Mouse (Mus musculus): ENCODE results near the gene Rcc1l. TPM values are rescaled to one million over a fixed set of nuclear protein-coding genes. Genes with fewer than 3 reads are reported as not detected.

Rcc1l gene
- polyA plus RNA-seq, 1 experiment = 16.1 TPM

- H3K27ac ChIP-seq (ENCODE audit: insufficient read depth, low read length) = no peak overlapping the region
- no peak overlapping the region for H3K4me3 ChIP-seq (ENCODE audit: low read depth, low read length)
- H3K27me3 ChIP-seq (ENCODE audit: control insufficient read depth, insufficient read depth, low read length, poor library complexity, severe bottlenecking) = no peaks in the 10 kb centered on the region
- no peak overlapping the region for H3K9ac ChIP-seq (ENCODE audit: low read depth, poor library complexity, severe bottlenecking)
- H3K36me3 ChIP-seq (ENCODE audit: control insufficient read depth, insufficient read depth, low read length, poor library complexity, severe bottlenecking) = no peaks in the 10 kb centered on the region
- no peaks in the 10 kb centered on the region for H3K9me3 ChIP-seq (replicated peaks; ENCODE audit: control insufficient read depth, insufficient read depth, low read length, poor library complexity, severe bottlenecking)
- no peaks in the 10 kb centered on the region for H3K4me1 ChIP-seq (ENCODE audit: control insufficient read depth, insufficient read depth, low read length)
- TF ChIP-seq POLR2A (IDR thresholded peaks at IDR 0.05; ENCODE audit: insufficient read depth, low read length) = no peak
- peak; percentile 53; the same call in 1 of the 2 replicates for TF ChIP-seq EP300 (IDR thresholded peaks at IDR 0.05; ENCODE audit: insufficient read depth, low read depth, low read length)
- TF ChIP-seq CTCF (IDR thresholded peaks at IDR 0.05; ENCODE audit: low read depth, low read length) = peak; percentile 98
Measured at GRCm38 (mm10) chr5:134186961-134187731, 10.6 kb upstream of the Rcc1l start.

GRCm38 (mm10) chr5:134186059-134186458 is 9.5 kb upstream of the Rcc1l start:
- Histone ChIP-seq H3K36me3 (ENCODE audit: control insufficient read depth, insufficient read depth, low read length, poor library complexity, severe bottlenecking) (no peaks in the 10 kb centered on the region), H3K27ac (ENCODE audit: insufficient read depth, low read length) (no peak overlapping the region), H3K9ac (ENCODE audit: low read depth, poor library complexity, severe bottlenecking) (no peak overlapping the region), H3K4me1 (ENCODE audit: control insufficient read depth, insufficient read depth, low read length) (no peaks in the 10 kb centered on the region), H3K9me3 (replicated peaks; ENCODE audit: control insufficient read depth, insufficient read depth, low read length, poor library complexity, severe bottlenecking) (no peaks in the 10 kb centered on the region), H3K27me3 (ENCODE audit: control insufficient read depth, insufficient read depth, low read length, poor library complexity, severe bottlenecking) (no peaks in the 10 kb centered on the region), H3K4me3 (ENCODE audit: low read depth, low read length) (no peak overlapping the region)
- TF ChIP-seq POLR2A (IDR thresholded peaks at IDR 0.05; ENCODE audit: insufficient read depth, low read length) (no peak), CTCF (IDR thresholded peaks at IDR 0.05; ENCODE audit: low read depth, low read length) (no peak), EP300 (IDR thresholded peaks at IDR 0.05; ENCODE audit: insufficient read depth, low read depth, low read length) (no peak)

GRCm38 (mm10) chr5:134183880-134184808 is 7.6 kb upstream of the Rcc1l start, which contains the start of gene Gtf2ird2:
Gene Gtf2ird2, plus strand, starts transcription at chr5:134184019.
- H3K27me3 ChIP-seq (ENCODE audit: control insufficient read depth, insufficient read depth, low read length, poor library complexity, severe bottlenecking) = no peaks in the 10 kb centered on the region
- H3K4me1 ChIP-seq (ENCODE audit: control insufficient read depth, insufficient read depth, low read length) = no peaks in the 10 kb centered on the region
- H3K4me3 ChIP-seq (ENCODE audit: low read depth, low read length) = peak within 1 kb of the TSS; percentile 84
- peak within 1 kb of the TSS; percentile 78 for H3K27ac ChIP-seq (ENCODE audit: insufficient read depth, low read length)
- H3K36me3 ChIP-seq (ENCODE audit: control insufficient read depth, insufficient read depth, low read length, poor library complexity, severe bottlenecking) = no peaks in the 10 kb centered on the region
- H3K9me3 ChIP-seq (replicated peaks; ENCODE audit: control insufficient read depth, insufficient read depth, low read length, poor library complexity, severe bottlenecking) = no peaks in the 10 kb centered on the region
- peak within 1 kb of the TSS; percentile 92 for H3K9ac ChIP-seq (ENCODE audit: low read depth, poor library complexity, severe bottlenecking)
- TF ChIP-seq CTCF (IDR thresholded peaks at IDR 0.05; ENCODE audit: low read depth, low read length) (no peak), POLR2A (IDR thresholded peaks at IDR 0.05; ENCODE audit: insufficient read depth, low read length) (peak; percentile 48)

- H3K27ac ChIP-seq (ENCODE audit: insufficient read depth, low read length) = peak overlapping the region; percentile 78
- TF ChIP-seq CTCF (IDR thresholded peaks at IDR 0.05; ENCODE audit: low read depth, low read length) (no peak), EP300 (IDR thresholded peaks at IDR 0.05; ENCODE audit: insufficient read depth, low read depth, low read length) (no peak), POLR2A (IDR thresholded peaks at IDR 0.05; ENCODE audit: insufficient read depth, low read length) (no peak)
Measured at GRCm38 (mm10) chr5:134183162-134183561, 6.6 kb upstream of the Rcc1l start.

GRCm38 (mm10) chr5:134182735-134183134 is 6.2 kb upstream of the Rcc1l start:
- Histone ChIP-seq H3K27ac (ENCODE audit: insufficient read depth, low read length) (peak overlapping the region; percentile 41), H3K4me3 (ENCODE audit: low read depth, low read length) (peak overlapping the region; percentile 34)

More at GRCm38 (mm10) chr5:134183162-134183561, 6.6 kb upstream of the Rcc1l start:
- Histone ChIP-seq H3K4me1 (ENCODE audit: control insufficient read depth, insufficient read depth, low read length) (no peaks in the 10 kb centered on the region), H3K36me3 (ENCODE audit: control insufficient read depth, insufficient read depth, low read length, poor library complexity, severe bottlenecking) (no peaks in the 10 kb centered on the region), H3K4me3 (ENCODE audit: low read depth, low read length) (peak overlapping the region; percentile 84), H3K27me3 (ENCODE audit: control insufficient read depth, insufficient read depth, low read length, poor library complexity, severe bottlenecking) (no peaks in the 10 kb centered on the region), H3K9me3 (replicated peaks; ENCODE audit: control insufficient read depth, insufficient read depth, low read length, poor library complexity, severe bottlenecking) (no peaks in the 10 kb centered on the region), H3K9ac (ENCODE audit: low read depth, poor library complexity, severe bottlenecking) (peak overlapping the region; percentile 92)

More at GRCm38 (mm10) chr5:134182735-134183134, 6.2 kb upstream of the Rcc1l start:
- no peaks in the 10 kb centered on the region for H3K36me3 ChIP-seq (ENCODE audit: control insufficient read depth, insufficient read depth, low read length, poor library complexity, severe bottlenecking)
- no peaks in the 10 kb centered on the region for H3K4me1 ChIP-seq (ENCODE audit: control insufficient read depth, insufficient read depth, low read length)
- H3K9me3 ChIP-seq (replicated peaks; ENCODE audit: control insufficient read depth, insufficient read depth, low read length, poor library complexity, severe bottlenecking) = no peaks in the 10 kb centered on the region
- H3K9ac ChIP-seq (ENCODE audit: low read depth, poor library complexity, severe bottlenecking) = peak overlapping the region; percentile 92
- TF ChIP-seq CTCF (IDR thresholded peaks at IDR 0.05; ENCODE audit: low read depth, low read length) = no peak
- no peak for TF ChIP-seq POLR2A (IDR thresholded peaks at IDR 0.05; ENCODE audit: insufficient read depth, low read length)
- no peak for TF ChIP-seq EP300 (IDR thresholded peaks at IDR 0.05; ENCODE audit: insufficient read depth, low read depth, low read length)
- no peaks in the 10 kb centered on the region for H3K27me3 ChIP-seq (ENCODE audit: control insufficient read depth, insufficient read depth, low read length, poor library complexity, severe bottlenecking)

All from ES-Bruce4 (cell line).